Mouse (Mus musculus): ENCODE measurements around the gene Lrrc8d.

GRCm38 (mm10) chr5:105730193-105730831 lies 30.5 kb downstream of the Lrrc8d start:
- no peak for TF ChIP-seq HCFC1 (IDR thresholded peaks at IDR 0.05; ENCODE audit: low read depth, low read length)
- no peak for TF ChIP-seq SIN3A (IDR thresholded peaks at IDR 0.05; ENCODE audit: low read length)
- TF ChIP-seq CTCF (conservative IDR thresholded peaks at IDR 0.05 in 1 of 2, IDR thresholded peaks at IDR 0.05 in 1 of 2; ENCODE audit: low read depth in 2 of 2, low read length in 2 of 2): no peak
- no peak for TF ChIP-seq MXI1 (IDR thresholded peaks at IDR 0.05; ENCODE audit: low read depth, low read length)
- no peak for TF ChIP-seq JUND (conservative IDR thresholded peaks at IDR 0.05; ENCODE audit: low read depth, low read length)
- TF ChIP-seq ELF1 (IDR thresholded peaks at IDR 0.05; ENCODE audit: low read depth, low read length): no peak
- TF ChIP-seq POLR2A (IDR thresholded peaks at IDR 0.05; ENCODE audit: low read depth, low read length): no peak; the same call in 1 of the 2 replicates
- no peak for TF ChIP-seq UBTF (IDR thresholded peaks at IDR 0.05; ENCODE audit: low read depth, low read length)
- no peak for TF ChIP-seq MAX (IDR thresholded peaks at IDR 0.05; ENCODE audit: low read length)
- TF ChIP-seq PAX5 (IDR thresholded peaks at IDR 0.05; ENCODE audit: low read length): no peak
- TF ChIP-seq USF2 (conservative IDR thresholded peaks at IDR 0.05; ENCODE audit: low read depth, low read length): no peak

Data from CH12.LX (cell line).